Mouse (Mus musculus) MEL (cell line): ENCODE results near the gene Pcp4. TPM values are rescaled to one million over a fixed set of nuclear protein-coding genes. Genes with fewer than 3 reads are reported as not detected.

Source experiments
- DNase-seq: peaks from one replicate; pipeline ENCODE4 v3.0.0; 2011; ENCODE audit warnings: low read depth, low spot score
- H3K27ac ChIP-seq: 2 replicates; pipeline ENCODE4 v1.5.1; 2012; ENCODE audit warnings: low read depth, mild to moderate bottlenecking, control low read depth, low read length, moderate library complexity; ENCODE audit not compliant: control insufficient read depth
- H3K27me3 ChIP-seq, 2 experiments: fragments of 150-350 bp in 1 of 2; sonication (generic) in 1 of 2; 2 replicates each; pipeline ENCODE4 v1.6.1; 2012; ENCODE audit warnings: low read length in 2 of 2, mild to moderate bottlenecking in 2 of 2, improper control_type of control experiment in 1 of 2, moderate library complexity in 1 of 2; ENCODE audit not compliant: insufficient read depth in 2 of 2, control insufficient read depth in 1 of 2
- H3K36me3 ChIP-seq, 2 experiments: 2 replicates each; pipeline ENCODE4 v1.6.1; 2012 to 2014; ENCODE audit warnings: low read length in 2 of 2, improper control_type of control experiment in 1 of 2, inconsistent platforms in 1 of 2, mild to moderate bottlenecking in 1 of 2; ENCODE audit not compliant: insufficient read depth in 2 of 2, control insufficient read depth in 1 of 2
- H3K4me1 ChIP-seq, 2 experiments: fragments of 150-350 bp in 1 of 2; sonication (generic) in 1 of 2; 2 replicates each; pipeline ENCODE4 v1.6.1; 2012; ENCODE audit warnings: low read length in 2 of 2, improper control_type of control experiment in 1 of 2, mild to moderate bottlenecking in 1 of 2; ENCODE audit not compliant: insufficient read depth in 2 of 2, control insufficient read depth in 1 of 2
- H3K4me3 ChIP-seq, 2 experiments: fragments of 150-350 bp in 1 of 2; sonication (generic) in 1 of 2; 2 replicates each; pipeline ENCODE4 v1.5.1; 2012; ENCODE audit warnings: low read depth in 2 of 2, low read length in 2 of 2, mild to moderate bottlenecking in 2 of 2, moderate library complexity in 2 of 2, control low read depth in 1 of 2, improper control_type of control experiment in 1 of 2; ENCODE audit not compliant: control insufficient read depth in 1 of 2, insufficient read depth in 1 of 2
- H3K79me2 ChIP-seq: 2 replicates; pipeline ENCODE4 v1.6.1; 2012; ENCODE audit warnings: mild to moderate bottlenecking, low read length, moderate library complexity; ENCODE audit not compliant: control insufficient read depth, poor library complexity, insufficient read depth
- H3K9ac ChIP-seq: 2 replicates; pipeline ENCODE4 v1.6.1; 2012; ENCODE audit warnings: low read depth, mild to moderate bottlenecking, control low read depth, low read length, moderate library complexity; ENCODE audit not compliant: control insufficient read depth, poor library complexity, severe bottlenecking
- H3K9me3 ChIP-seq: fragments of 150-350 bp; sonication (generic); replicated peaks from 2 replicates; pipeline ENCODE4 v1.6.1; 2012; ENCODE audit warnings: mild to moderate bottlenecking, low read length, improper control_type of control experiment, moderate library complexity; ENCODE audit not compliant: insufficient read depth
- CHD1 ChIP-seq: IDR thresholded peaks from 2 replicates; pipeline ENCODE4 v1.6.1; 2012; ENCODE audit warnings: low read depth, mild to moderate bottlenecking, inconsistent platforms, low read length, improper control_type of control experiment
- CHD2 ChIP-seq: IDR thresholded peaks from 2 replicates; pipeline ENCODE4 v1.6.1; 2011; ENCODE audit warnings: low read length, improper control_type of control experiment
- CTCF ChIP-seq, 3 experiments: IDR thresholded peaks in 2 of 3; conservative IDR thresholded peaks in 1 of 3; 2 replicates each; pipeline ENCODE4 v1.5.1; 2011 to 2012; ENCODE audit warnings: low read length in 3 of 3, low read depth in 2 of 3, mild to moderate bottlenecking in 2 of 3, improper control_type of control experiment in 1 of 3, inconsistent platforms in 1 of 3, mixed read lengths in 1 of 3, moderate library complexity in 1 of 3; ENCODE audit not compliant: control insufficient read depth in 1 of 3, insufficient read depth in 1 of 3, poor library complexity in 1 of 3, severe bottlenecking in 1 of 3
- E2F4 ChIP-seq: IDR thresholded peaks from 2 replicates; pipeline ENCODE4 v1.6.1; 2011; ENCODE audit warnings: low read depth, low read length, improper control_type of control experiment, borderline replicate concordance
- EP300 ChIP-seq, 2 experiments: IDR thresholded peaks; 2 replicates each; pipeline ENCODE4 v1.6.1; 2011; ENCODE audit warnings: improper control_type of control experiment in 2 of 2, low read length in 2 of 2, low read depth in 1 of 2, mild to moderate bottlenecking in 1 of 2
- GABPA ChIP-seq: IDR thresholded peaks from 2 replicates; pipeline ENCODE4 v1.6.1; 2012; ENCODE audit warnings: low read depth, mild to moderate bottlenecking, inconsistent platforms, low read length, improper control_type of control experiment, moderate library complexity
- HCFC1 ChIP-seq: IDR thresholded peaks from 2 replicates; pipeline ENCODE4 v1.6.1; 2012; ENCODE audit warnings: low read depth, mild to moderate bottlenecking, inconsistent platforms, low read length, improper control_type of control experiment, moderate library complexity
- JUND ChIP-seq: IDR thresholded peaks from 2 replicates; pipeline ENCODE4 v1.6.1; 2011; ENCODE audit warnings: low read depth, mild to moderate bottlenecking, improper control_type of control experiment, low read length
- KAT2A ChIP-seq: conservative IDR thresholded peaks from 2 replicates; pipeline ENCODE4 v1.6.1; 2012; ENCODE audit warnings: low read depth, low read length, improper control_type of control experiment, inconsistent platforms
- MAX ChIP-seq: IDR thresholded peaks from 2 replicates; pipeline ENCODE4 v1.6.1; 2011; ENCODE audit warnings: low read length, improper control_type of control experiment
- MEF2A ChIP-seq: IDR thresholded peaks from 2 replicates; pipeline ENCODE4 v1.6.1; 2014; ENCODE audit warnings: low read depth, mild to moderate bottlenecking, inconsistent platforms, low read length, improper control_type of control experiment; ENCODE audit not compliant: poor library complexity, insufficient replicate concordance, severe bottlenecking; ENCODE audit errors: extremely low read depth
- MXI1 ChIP-seq: IDR thresholded peaks from 2 replicates; pipeline ENCODE4 v1.6.1; 2011; ENCODE audit warnings: mild to moderate bottlenecking, low read depth, low read length, improper control_type of control experiment
- MYC ChIP-seq: IDR thresholded peaks from 2 replicates; pipeline ENCODE4 v1.6.1; 2011; ENCODE audit warnings: low read depth, mild to moderate bottlenecking, low read length, improper control_type of control experiment, moderate library complexity
- NELFE ChIP-seq: IDR thresholded peaks from 2 replicates; pipeline ENCODE4 v1.6.1; 2011; ENCODE audit warnings: low read depth, low read length, improper control_type of control experiment
- NRF1 ChIP-seq: IDR thresholded peaks from 2 replicates; pipeline ENCODE4 v1.6.1; 2014; ENCODE audit warnings: low read depth, mild to moderate bottlenecking, inconsistent platforms, low read length, improper control_type of control experiment, moderate library complexity; ENCODE audit not compliant: poor library complexity, insufficient read depth, severe bottlenecking
- POLR2A ChIP-seq, 2 experiments: IDR thresholded peaks; 2 replicates each; pipeline ENCODE4 v1.6.1; 2011 to 2012; ENCODE audit warnings: low read length in 2 of 2, mild to moderate bottlenecking in 2 of 2, control low read depth in 1 of 2, improper control_type of control experiment in 1 of 2, low read depth in 1 of 2, moderate library complexity in 1 of 2; ENCODE audit not compliant: control insufficient read depth in 1 of 2, insufficient read depth in 1 of 2, poor library complexity in 1 of 2
- POLR2AphosphoS2 ChIP-seq: IDR thresholded peaks from 2 replicates; pipeline ENCODE4 v1.6.1; 2011; ENCODE audit warnings: low read length, improper control_type of control experiment
- POLR2AphosphoS5 ChIP-seq: IDR thresholded peaks from 2 replicates; pipeline ENCODE4 v1.6.1; 2012; ENCODE audit warnings: low read depth, borderline replicate concordance, mild to moderate bottlenecking, inconsistent platforms, low read length, moderate library complexity, mixed read lengths
- RAD21 ChIP-seq: IDR thresholded peaks from 2 replicates; pipeline ENCODE4 v1.6.1; 2011; ENCODE audit warnings: mild to moderate bottlenecking, low read depth, low read length, improper control_type of control experiment
- RCOR1 ChIP-seq: IDR thresholded peaks from 2 replicates; pipeline ENCODE4 v1.6.1; 2012; ENCODE audit warnings: low read depth, mild to moderate bottlenecking, inconsistent platforms, low read length, improper control_type of control experiment
- TAL1 ChIP-seq: IDR thresholded peaks from 2 replicates; pipeline ENCODE4 v1.6.1; 2012; ENCODE audit warnings: mild to moderate bottlenecking, inconsistent platforms, low read length, moderate library complexity, mixed read lengths
- TCF12 ChIP-seq: IDR thresholded peaks from 2 replicates; pipeline ENCODE4 v1.6.1; 2014; ENCODE audit warnings: low read depth, mild to moderate bottlenecking, inconsistent platforms, low read length, improper control_type of control experiment, moderate library complexity
- UBTF ChIP-seq: IDR thresholded peaks from 2 replicates; pipeline ENCODE4 v1.6.1; 2012; ENCODE audit warnings: low read depth, mild to moderate bottlenecking, inconsistent platforms, low read length, improper control_type of control experiment, moderate library complexity, borderline replicate concordance; ENCODE audit not compliant: insufficient read depth
- USF1 ChIP-seq: IDR thresholded peaks from 2 replicates; pipeline ENCODE4 v1.6.1; 2014; ENCODE audit warnings: low read depth, mild to moderate bottlenecking, inconsistent platforms, low read length, improper control_type of control experiment, moderate library complexity
- ZC3H11A ChIP-seq: IDR thresholded peaks from 2 replicates; pipeline ENCODE4 v1.6.1; 2012; ENCODE audit warnings: low read depth, mild to moderate bottlenecking, inconsistent platforms, low read length, improper control_type of control experiment
- ZNF384 ChIP-seq: IDR thresholded peaks from 2 replicates; pipeline ENCODE4 v1.6.1; 2012; ENCODE audit warnings: low read depth, mild to moderate bottlenecking, inconsistent platforms, low read length, improper control_type of control experiment
- polyA plus RNA-seq, 2 experiments: library from polyadenylated mRNA; stranded (reverse) in 1 of 2; unstranded in 1 of 2; fragments of >175 nt in 1 of 2; fragments of >200 nt in 1 of 2; gene quantifications; 2 replicates each; pipeline versions ENCODE4 v1.2.1 to v1.2.4; 2012; ENCODE audit warnings: low replicate concordance in 2 of 2, low read depth in 1 of 2; ENCODE audit not compliant: insufficient read length in 2 of 2, insufficient read depth in 1 of 2, missing spikeins in 1 of 2
- total RNA-seq: library from RNA; depleted of rRNA; stranded (reverse); fragments of 300-350 nt; gene quantifications from 2 replicates; pipeline ENCODE4 v1.2.3, GENCODE M21; 2012

The Pcp4 gene
- total and polyA plus RNA-seq, 3 experiments, result not detected

- Histone ChIP-seq H3K4me1 (no peaks in the 10 kb centered on the region), H3K79me2 (no peaks in the 10 kb centered on the region), H3K27me3 (no peaks in the 10 kb centered on the region), H3K9me3 (no peaks in the 10 kb centered on the region), H3K27ac (no peak overlapping the region), H3K36me3 (no peaks in the 10 kb centered on the region), H3K4me3 (no peak overlapping the region), H3K9ac (no peak overlapping the region)
- no peak for TF ChIP-seq EP300 (IDR thresholded peaks at IDR 0.05; ENCODE audit: low read depth in 1 of 2, low read length in 2 of 2)
- TF ChIP-seq HCFC1, result no peak
- no peak for TF ChIP-seq E2F4
- TF ChIP-seq TAL1, result no peak
- TF ChIP-seq NELFE, result no peak
- TF ChIP-seq RCOR1, result no peak
- TF ChIP-seq ZC3H11A, result no peak
- TF ChIP-seq USF1, result no peak
- TF ChIP-seq RAD21, result no peak
- no peak for DNase-seq
Observed at GRCm38 (mm10) chr16:96488038-96488437, 20.6 kb downstream of the Pcp4 start.

GRCm38 (mm10) chr16:96491530-96491929 is 24.1 kb downstream of the Pcp4 start:
- no peaks in the 10 kb centered on the region for H3K36me3 ChIP-seq
- H3K9me3 ChIP-seq, result no peaks in the 10 kb centered on the region
- H3K4me1 ChIP-seq, result no peaks in the 10 kb centered on the region
- TF ChIP-seq E2F4 (no peak), MEF2A (no peak), GABPA (no peak), KAT2A (no peak), POLR2AphosphoS2 (no peak), CHD1 (no peak), MAX (no peak), RAD21 (no peak), MXI1 (no peak)
- no peak overlapping the region for H3K27ac ChIP-seq
- H3K79me2 ChIP-seq, result no peaks in the 10 kb centered on the region
- H3K9ac ChIP-seq, result no peak overlapping the region
- no peak overlapping the region for H3K4me3 ChIP-seq
- H3K27me3 ChIP-seq, result no peaks in the 10 kb centered on the region
- no peak for DNase-seq

GRCm38 (mm10) chr16:96494079-96494478 is 26.7 kb downstream of the Pcp4 start:
- H3K36me3 ChIP-seq, result no peaks in the 10 kb centered on the region
- no peak overlapping the region for H3K27ac ChIP-seq
- DNase-seq, result no peak
- no peak overlapping the region for H3K4me3 ChIP-seq
- H3K9ac ChIP-seq, result no peak overlapping the region
- TF ChIP-seq MYC (no peak), MAX (no peak), MEF2A (no peak), ZNF384 (no peak), UBTF (no peak), CHD2 (no peak), POLR2A (IDR thresholded peaks at IDR 0.05; ENCODE audit: control insufficient read depth in 1 of 2, insufficient read depth in 1 of 2, low read depth in 1 of 2, low read length in 2 of 2, poor library complexity in 1 of 2) (no peak), GABPA (no peak), NRF1 (no peak), TCF12 (no peak), NELFE (no peak), TAL1 (no peak), JUND (no peak), POLR2AphosphoS5 (no peak), CTCF (IDR thresholded peaks at IDR 0.05 in 2 of 3, conservative IDR thresholded peaks at IDR 0.05 in 1 of 3; ENCODE audit: control insufficient read depth in 1 of 3, insufficient read depth in 1 of 3, low read depth in 2 of 3, low read length in 3 of 3, poor library complexity in 1 of 3, severe bottlenecking in 1 of 3) (no peak)
- TF ChIP-seq, all 39 proteins: peak for 0
- Histone ChIP-seq H3K4me1 (no peaks in the 10 kb centered on the region), H3K9me3 (no peaks in the 10 kb centered on the region), H3K27me3 (no peaks in the 10 kb centered on the region), H3K79me2 (no peaks in the 10 kb centered on the region)
